Mouse (Mus musculus) kidney, embryonic 14.5 days (tissue): ENCODE measurements around the gene Ccdc28a. TPM values are rescaled to one million over a fixed set of nuclear protein-coding genes. Genes with fewer than 3 reads are reported as not detected.

Source experiments
- ATAC-seq: fragments of 200-750 bp; cut with Nextera tagmentation; 2 replicates; pipeline ENCODE4 v1.8.0; 2017; ENCODE audit warnings: moderate number of reproducible peaks, mild to moderate bottlenecking, moderate TSS enrichment, moderate library complexity; ENCODE audit not compliant: low FRiP score, low TSS enrichment
- H3K27ac ChIP-seq: fragments of 300-500 bp; sonication (generic); 2 replicates; pipeline ENCODE4 v1.5.1; 2014; ENCODE audit warnings: low read depth, mild to moderate bottlenecking, low read length, moderate library complexity, mixed read lengths
- H3K27me3 ChIP-seq: fragments of 300-500 bp; sonication (generic); 2 replicates; pipeline ENCODE4 v1.6.1; 2014; ENCODE audit warnings: mild to moderate bottlenecking, low read length; ENCODE audit not compliant: control insufficient read depth, insufficient read depth
- H3K36me3 ChIP-seq: fragments of 300-500 bp; sonication (generic); 2 replicates; pipeline ENCODE4 v1.6.1; 2014; ENCODE audit warnings: low read length, mixed read lengths; ENCODE audit not compliant: control insufficient read depth, insufficient read depth
- H3K4me1 ChIP-seq: fragments of 300-500 bp; sonication (generic); 2 replicates; pipeline ENCODE4 v1.6.1; 2014; ENCODE audit warnings: low read length, mixed read lengths; ENCODE audit not compliant: control insufficient read depth, insufficient read depth
- H3K4me2 ChIP-seq: fragments of 300-500 bp; sonication (generic); replicated peaks from 2 replicates; pipeline ENCODE4 v1.6.1; 2014; ENCODE audit warnings: low read depth, mild to moderate bottlenecking, low read length
- H3K4me3 ChIP-seq: fragments of 300-500 bp; sonication (generic); 2 replicates; pipeline ENCODE4 v1.5.1; 2014; ENCODE audit warnings: mild to moderate bottlenecking, low read length
- H3K9ac ChIP-seq: fragments of 300-500 bp; sonication (generic); 2 replicates; pipeline ENCODE4 v1.6.1; 2014; ENCODE audit warnings: low read depth, mild to moderate bottlenecking, low read length, moderate library complexity
- H3K9me3 ChIP-seq: fragments of 300-500 bp; sonication (generic); 2 replicates; pipeline ENCODE4 v1.6.1; 2016; ENCODE audit warnings: low read length; ENCODE audit not compliant: control insufficient read depth
- WGBS: fragments of 180-500 bp; shearing (Covaris S2); extraction: QIAGEN DNeasy Blood & Tissue Kit; methylation state at CpG from one replicate; pipeline ENCODE4 v1.1.7; 2014; 5-methylcytosine and 5-hydroxymethylcytosine counted together
- polyA plus RNA-seq: library from polyadenylated mRNA; unstranded; fragments of >200 nt; fragmentation: Nextera tagmentation; extraction: Ambion mirVana; gene quantifications from 2 replicates; pipeline ENCODE4 v1.2.1, GENCODE M21; 2014

The Ccdc28a gene
- polyA plus RNA-seq, 1 experiment from 2014 or later, result 13.0 TPM

GRCm38 (mm10) chr10:18224386-18224785, 10.4 kb downstream of the Ccdc28a start:
- no peaks in the 10 kb centered on the region for H3K36me3 ChIP-seq
- no peak overlapping the region for H3K4me2 ChIP-seq
- no peak overlapping the region for H3K4me3 ChIP-seq
- H3K27ac ChIP-seq, result no peak overlapping the region
- no peaks in the 10 kb centered on the region for H3K4me1 ChIP-seq
- H3K9me3 ChIP-seq, result no peaks in the 10 kb centered on the region
- WGBS, result 75% methylated on average over 3 of the region's 3 CpGs
- no peak overlapping the region for H3K9ac ChIP-seq
- ATAC-seq, result no peak
- H3K27me3 ChIP-seq, result no peaks in the 10 kb centered on the region

- ATAC-seq, result no peak
Measured at GRCm38 (mm10) chr10:18219351-18219750, 15.4 kb downstream of the Ccdc28a start.

GRCm38 (mm10) chr10:18214124-18214523, 20.7 kb downstream of the Ccdc28a start:
- H3K27me3 ChIP-seq, result no peaks in the 10 kb centered on the region
- H3K4me1 ChIP-seq, result 0 out of 2 replicates have a peak, but pooled peaks cover 3% of the 10 kb centered on the region
- 79% methylated on average over 5 of the region's 5 CpGs for WGBS
- H3K36me3 ChIP-seq, result no peaks in the 10 kb centered on the region; the same call in 1 of the 2 replicates
- no peak overlapping the region for H3K27ac ChIP-seq
- no peaks in the 10 kb centered on the region for H3K9me3 ChIP-seq
- no peak for ATAC-seq
- no peak overlapping the region for H3K4me3 ChIP-seq
- no peak overlapping the region for H3K4me2 ChIP-seq
- no peak overlapping the region for H3K9ac ChIP-seq

More at GRCm38 (mm10) chr10:18219351-18219750, 15.4 kb downstream of the Ccdc28a start:
- Histone ChIP-seq H3K9me3 (no peaks in the 10 kb centered on the region), H3K27ac (no peak overlapping the region), H3K9ac (no peak overlapping the region), H3K4me3 (no peak overlapping the region), H3K4me2 (no peak overlapping the region), H3K27me3 (no peaks in the 10 kb centered on the region), H3K36me3 (no peaks in the 10 kb centered on the region; the same call in 1 of the 2 replicates), H3K4me1 (no peaks in the 10 kb centered on the region)
- WGBS, result 84% methylated on average over 10 of the region's 10 CpGs

- 0 out of 2 replicates have a peak, but pooled peaks cover 3% of the 10 kb centered on the region for H3K4me1 ChIP-seq
- no peaks in the 10 kb centered on the region for H3K27me3 ChIP-seq
- H3K9me3 ChIP-seq, result no peaks in the 10 kb centered on the region
- no peak overlapping the region for H3K4me3 ChIP-seq
- H3K9ac ChIP-seq, result no peak overlapping the region
- 84% methylated on average over 4 of the region's 4 CpGs for WGBS
- no peaks in the 10 kb centered on the region for H3K36me3 ChIP-seq
- no peak overlapping the region for H3K4me2 ChIP-seq
- H3K27ac ChIP-seq, result no peak overlapping the region
- no peak for ATAC-seq
Measured at GRCm38 (mm10) chr10:18213373-18213772, 21.4 kb downstream of the Ccdc28a start.

GRCm38 (mm10) chr10:18210726-18211125, 24.1 kb downstream of the Ccdc28a start, which contains the start of gene Ect2l:
Gene Ect2l, minus strand, starts transcription at chr10:18210890.
- H3K27ac ChIP-seq, result no peak within 1 kb of the TSS
- H3K27me3 ChIP-seq, result no peaks in the 10 kb centered on the region
- H3K4me3 ChIP-seq, result no peak within 1 kb of the TSS
- no peak within 1 kb of the TSS; the same call in 1 of the 2 replicates for H3K4me2 ChIP-seq
- H3K9me3 ChIP-seq, result no peaks in the 10 kb centered on the region
- 0 out of 2 replicates have a peak, but pooled peaks cover 3% of the 10 kb centered on the region for H3K4me1 ChIP-seq
- WGBS, result 9% methylated on average over 11 of the region's 11 CpGs
- no peaks in the 10 kb centered on the region for H3K36me3 ChIP-seq
- H3K9ac ChIP-seq, result no peak within 1 kb of the TSS
- ATAC-seq, result peak; percentile 84

GRCm38 (mm10) chr10:18210119-18210518, 24.7 kb downstream of the Ccdc28a start:
- Histone ChIP-seq H3K4me2 (no peak overlapping the region), H3K4me1 (0 out of 2 replicates have a peak, but pooled peaks cover 3% of the 10 kb centered on the region), H3K4me3 (no peak overlapping the region), H3K9ac (no peak overlapping the region), H3K36me3 (no peaks in the 10 kb centered on the region), H3K27ac (no peak overlapping the region), H3K27me3 (no peaks in the 10 kb centered on the region), H3K9me3 (no peaks in the 10 kb centered on the region)
- 60% methylated on average over 6 of the region's 6 CpGs for WGBS
- no peak for ATAC-seq

GRCm38 (mm10) chr10:18204067-18204466, 30.7 kb downstream of the Ccdc28a start:
- 14% methylated on average over 7 of the region's 7 CpGs for WGBS
- Histone ChIP-seq H3K36me3 (no peaks in the 10 kb centered on the region), H3K27ac (no peak overlapping the region), H3K9ac (no peak overlapping the region), H3K4me1 (no peaks in the 10 kb centered on the region), H3K27me3 (no peaks in the 10 kb centered on the region), H3K4me3 (no peak overlapping the region), H3K9me3 (no peaks in the 10 kb centered on the region), H3K4me2 (no peak overlapping the region)
- no peak for ATAC-seq

- Histone ChIP-seq H3K27me3 (no peaks in the 10 kb centered on the region), H3K9me3 (no peaks in the 10 kb centered on the region), H3K27ac (no peak overlapping the region), H3K9ac (no peak overlapping the region), H3K4me2 (no peak overlapping the region), H3K36me3 (no peaks in the 10 kb centered on the region), H3K4me3 (no peak overlapping the region), H3K4me1 (no peaks in the 10 kb centered on the region)
- 59% methylated on average over 3 of the region's 3 CpGs for WGBS
- no peak for ATAC-seq
Measured at GRCm38 (mm10) chr10:18202401-18202800, 32.4 kb downstream of the Ccdc28a start.

GRCm38 (mm10) chr10:18200656-18201055, 34.1 kb downstream of the Ccdc28a start:
- H3K9ac ChIP-seq, result no peak overlapping the region
- no peak overlapping the region for H3K4me3 ChIP-seq
- no peaks in the 10 kb centered on the region for H3K9me3 ChIP-seq
- ATAC-seq, result no peak
- no peaks in the 10 kb centered on the region for H3K27me3 ChIP-seq
- 76% methylated on average over 9 of the region's 9 CpGs for WGBS
- H3K4me1 ChIP-seq, result no peaks in the 10 kb centered on the region
- no peak overlapping the region for H3K27ac ChIP-seq
- no peaks in the 10 kb centered on the region for H3K36me3 ChIP-seq
- no peak overlapping the region for H3K4me2 ChIP-seq
